Mouse (Mus musculus) forebrain, postnatal 0 days (tissue): ENCODE measurements around the gene Fam102b. TPM values are rescaled to one million over a fixed set of nuclear protein-coding genes. Genes with fewer than 3 reads are reported as not detected.

Experiments used
- ATAC-seq: fragments of 200-750 bp; cut with Nextera tagmentation; 2 replicates; pipeline ENCODE4 v1.8.0; 2017; ENCODE audit warnings: mild to moderate bottlenecking, moderate library complexity
- DNase-seq: peaks from one replicate; pipeline ENCODE4 v3.0.0-alpha.2; 2015
- H3K27ac ChIP-seq: fragments of 300-500 bp; sonication (generic); 2 replicates; pipeline ENCODE4 v1.5.1; 2014; ENCODE audit warnings: low read depth, mild to moderate bottlenecking, antibody characterized with exemption, low read length, moderate library complexity, mixed read lengths
- H3K27me3 ChIP-seq: fragments of 300-500 bp; sonication (generic); 2 replicates; pipeline ENCODE4 v1.6.1; 2014; ENCODE audit warnings: mild to moderate bottlenecking, low read length, mixed read lengths; ENCODE audit not compliant: insufficient read depth
- H3K36me3 ChIP-seq: fragments of 300-500 bp; sonication (generic); 2 replicates; pipeline ENCODE4 v1.6.1; 2014; ENCODE audit warnings: mild to moderate bottlenecking, moderate library complexity; ENCODE audit not compliant: insufficient read depth
- H3K4me1 ChIP-seq: fragments of 300-500 bp; sonication (generic); 2 replicates; pipeline ENCODE4 v1.6.1; 2014; ENCODE audit warnings: antibody characterized with exemption; ENCODE audit not compliant: insufficient read depth
- H3K4me2 ChIP-seq: fragments of 300-500 bp; sonication (generic); 2 replicates; pipeline ENCODE4 v1.6.1; 2014; ENCODE audit warnings: low read depth, mild to moderate bottlenecking, moderate library complexity
- H3K4me3 ChIP-seq: fragments of 300-500 bp; sonication (generic); 2 replicates; pipeline ENCODE4 v1.5.1; 2014; ENCODE audit warnings: low read depth, low read length, mixed read lengths
- H3K9ac ChIP-seq: fragments of 300-500 bp; sonication (generic); 2 replicates; pipeline ENCODE4 v1.6.1; 2014; ENCODE audit warnings: mild to moderate bottlenecking
- H3K9me3 ChIP-seq: fragments of 300-500 bp; sonication (generic); 2 replicates; pipeline ENCODE4 v1.6.1; 2016; ENCODE audit warnings: low read length
- CTCF ChIP-seq: sonication (generic); IDR thresholded peaks from 2 replicates; pipeline ENCODE4 v1.5.1; 2016; ENCODE audit warnings: antibody characterized with exemption, control low read depth, low read depth
- WGBS: fragments of 180-500 bp; shearing (Covaris S2); extraction: QIAGEN DNeasy Blood & Tissue Kit; methylation state at CpG from one replicate; pipeline ENCODE4 v1.1.7; 2014; 5-methylcytosine and 5-hydroxymethylcytosine counted together
- polyA plus RNA-seq: library from polyadenylated mRNA; unstranded; fragments of >200 nt; fragmentation: Nextera tagmentation; extraction: Ambion mirVana; gene quantifications from 2 replicates; pipeline ENCODE4 v1.2.1, GENCODE M21; 2015
- total RNA-seq: library from RNA; depleted of rRNA; stranded (reverse); fragments of >200 nt; gene quantifications from 2 replicates; pipeline ENCODE4 v1.2.3, GENCODE M21; 2014

Fam102b gene
- total and polyA plus RNA-seq, 2 experiments from 2014 or later = 26.8 to 99.9 TPM

DNA sequence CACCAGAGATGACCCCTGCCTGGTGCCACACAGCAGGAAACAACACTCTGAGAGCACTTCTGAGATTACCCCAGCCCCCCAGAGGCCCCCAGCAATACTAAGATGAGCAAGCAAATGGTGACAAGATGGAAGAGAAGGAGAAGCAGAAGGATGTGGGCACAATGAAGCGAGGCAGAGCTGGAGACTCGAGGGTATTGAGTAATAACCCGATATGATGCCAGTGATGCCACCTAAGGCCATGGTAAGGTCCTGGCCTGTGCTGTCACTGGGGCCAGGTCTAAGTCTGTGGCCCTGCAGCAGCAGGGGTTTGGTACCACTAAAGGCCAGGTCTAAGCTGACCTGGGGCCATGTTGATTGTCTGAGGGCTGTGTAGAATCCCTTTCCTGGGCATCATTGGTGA is 19.0 kb upstream of the Fam102b start:
- no peak overlapping the region for H3K9ac ChIP-seq
- no peak for TF ChIP-seq CTCF
- ATAC-seq = no peak
- no peak overlapping the region for H3K4me2 ChIP-seq
- H3K27me3 ChIP-seq = no peaks in the 10 kb centered on the region
- no peak for DNase-seq
- no peak overlapping the region for H3K4me3 ChIP-seq
- no peak overlapping the region for H3K27ac ChIP-seq
- H3K4me1 ChIP-seq = no peaks in the 10 kb centered on the region
- H3K9me3 ChIP-seq = no peaks in the 10 kb centered on the region
- WGBS = 91% methylated on average over 3 of the region's 3 CpGs
- H3K36me3 ChIP-seq = no peaks in the 10 kb centered on the region

DNA sequence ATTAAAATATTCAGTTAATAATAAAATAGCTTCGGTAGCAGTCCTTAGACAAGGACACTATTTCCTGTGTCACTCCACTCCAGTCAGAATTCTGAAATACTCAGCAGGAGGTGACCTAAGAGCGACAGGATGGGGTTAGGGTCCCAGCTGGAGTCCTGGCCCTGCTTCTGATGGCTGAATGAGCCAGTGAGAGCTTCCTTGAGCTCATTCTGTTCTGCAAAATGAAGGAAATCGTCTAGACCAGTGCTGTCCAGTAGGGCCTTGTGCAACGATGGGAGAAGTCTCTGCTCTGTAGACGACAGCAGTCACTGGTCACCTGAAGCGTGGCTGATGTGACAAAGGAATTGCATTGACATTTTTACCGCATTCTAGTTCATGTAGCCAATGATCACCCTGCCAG is 16.0 kb upstream of the Fam102b start:
- Histone ChIP-seq H3K9me3 (no peaks in the 10 kb centered on the region), H3K36me3 (no peaks in the 10 kb centered on the region), H3K4me3 (no peak overlapping the region), H3K27me3 (no peaks in the 10 kb centered on the region), H3K27ac (no peak overlapping the region), H3K4me2 (no peak overlapping the region), H3K4me1 (no peaks in the 10 kb centered on the region), H3K9ac (no peak overlapping the region)
- DNase-seq (no peak), ATAC-seq (no peak)
- WGBS = 49% methylated on average over 7 of the region's 7 CpGs
- no peak for TF ChIP-seq CTCF

DNA sequence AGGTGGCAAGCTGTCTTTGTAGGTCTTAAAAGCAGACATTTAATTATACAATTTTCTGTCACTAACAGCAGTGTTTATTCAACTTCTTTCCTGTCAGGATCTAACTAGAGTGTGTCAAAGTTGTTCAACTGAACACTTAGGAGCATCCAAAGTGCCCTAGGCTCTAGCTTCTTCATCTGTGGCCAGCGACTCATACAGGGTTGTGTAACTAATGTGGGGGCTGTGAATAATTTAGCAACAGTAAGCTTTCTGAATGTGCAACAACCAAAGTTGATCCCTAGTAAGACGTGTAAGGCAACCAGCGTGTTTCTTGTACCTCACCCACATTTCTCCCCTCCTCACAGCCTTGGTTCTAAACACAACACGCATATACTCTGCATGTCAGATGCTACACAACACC is 13.5 kb upstream of the Fam102b start:
- Histone ChIP-seq H3K9ac (no peak overlapping the region), H3K9me3 (no peaks in the 10 kb centered on the region), H3K4me2 (no peak overlapping the region), H3K4me3 (no peak overlapping the region), H3K27ac (no peak overlapping the region), H3K4me1 (no peaks in the 10 kb centered on the region), H3K27me3 (no peaks in the 10 kb centered on the region), H3K36me3 (no peaks in the 10 kb centered on the region)
- ATAC-seq = no peak
- DNase-seq = no peak
- TF ChIP-seq CTCF = no peak
- WGBS = 89% methylated on average over 4 of the region's 4 CpGs

DNA sequence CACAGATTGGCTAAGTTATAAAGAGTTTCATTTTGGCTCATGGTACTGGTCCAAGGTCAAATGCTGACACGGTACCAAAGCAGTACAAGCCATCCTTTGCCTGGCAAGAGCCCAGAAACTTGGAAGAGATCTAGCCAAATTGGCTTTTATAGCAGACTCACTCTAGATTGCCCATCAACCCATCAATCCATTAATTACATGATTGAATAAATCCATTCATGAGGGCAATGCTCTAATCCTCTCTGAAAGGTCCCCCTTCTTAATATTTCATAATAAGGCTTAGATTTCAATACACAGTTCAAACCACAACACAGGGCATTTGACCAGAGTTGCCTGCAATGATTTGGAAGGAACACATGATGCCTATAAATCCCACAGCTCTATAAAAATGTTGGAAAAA is 7.0 kb upstream of the Fam102b start:
- H3K27me3 ChIP-seq = no peaks in the 10 kb centered on the region
- no peak for DNase-seq
- no peak overlapping the region for H3K4me2 ChIP-seq
- H3K4me3 ChIP-seq = no peak overlapping the region
- 8% methylated on average over 1 of the region's 1 CpGs for WGBS
- H3K9ac ChIP-seq = no peak overlapping the region
- no peaks in the 10 kb centered on the region for H3K9me3 ChIP-seq
- ATAC-seq = no peak; the same call in 1 of the 2 replicates
- no peak for TF ChIP-seq CTCF
- H3K36me3 ChIP-seq = no peaks in the 10 kb centered on the region
- no peaks in the 10 kb centered on the region for H3K4me1 ChIP-seq
- no peak overlapping the region for H3K27ac ChIP-seq

DNA sequence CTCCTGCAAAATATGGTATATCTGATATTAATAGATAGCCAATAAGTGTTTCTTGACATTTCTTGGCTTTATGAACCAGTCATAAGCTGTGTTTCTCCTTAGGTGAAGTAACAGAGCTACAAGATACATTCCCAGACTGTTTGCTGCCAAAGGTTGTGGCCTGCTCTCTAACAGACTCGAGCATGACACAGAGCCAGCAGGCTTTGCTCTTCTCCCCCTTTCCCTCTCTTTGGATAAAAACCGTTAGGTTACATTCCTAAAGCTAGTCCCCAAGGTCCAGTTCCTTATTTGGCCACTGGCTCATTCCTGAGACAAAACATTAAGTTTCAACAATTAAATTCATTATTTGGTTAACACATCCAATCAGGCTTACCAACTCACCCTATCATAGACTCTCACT is 4.9 kb upstream of the Fam102b start:
- DNase-seq (no peak), ATAC-seq (no peak)
- Histone ChIP-seq H3K4me1 (no peaks in the 10 kb centered on the region), H3K4me2 (no peak overlapping the region), H3K36me3 (no peaks in the 10 kb centered on the region), H3K4me3 (no peak overlapping the region), H3K27me3 (no peaks in the 10 kb centered on the region), H3K9me3 (no peaks in the 10 kb centered on the region), H3K27ac (no peak overlapping the region), H3K9ac (no peak overlapping the region)
- TF ChIP-seq CTCF = no peak
- WGBS = 66% methylated on average over 2 of the region's 2 CpGs

GRCm38 (mm10) chr3:109031626-109032025 is 4.2 kb upstream of the Fam102b start:
- DNase-seq (no peak), ATAC-seq (no peak)
- H3K27ac ChIP-seq = no peak overlapping the region
- no peak for TF ChIP-seq CTCF
- no peaks in the 10 kb centered on the region for H3K9me3 ChIP-seq
- no peaks in the 10 kb centered on the region for H3K27me3 ChIP-seq
- no peak overlapping the region for H3K9ac ChIP-seq
- 90% methylated on average over 3 of the region's 3 CpGs for WGBS
- no peaks in the 10 kb centered on the region for H3K4me1 ChIP-seq
- H3K4me3 ChIP-seq = no peak overlapping the region
- H3K36me3 ChIP-seq = no peaks in the 10 kb centered on the region
- no peak overlapping the region for H3K4me2 ChIP-seq

- H3K4me3 ChIP-seq = no peak overlapping the region
- TF ChIP-seq CTCF = no peak
- no peak overlapping the region for H3K9ac ChIP-seq
- no peaks in the 10 kb centered on the region for H3K27me3 ChIP-seq
- H3K36me3 ChIP-seq = no peaks in the 10 kb centered on the region
- no peak overlapping the region for H3K4me2 ChIP-seq
- 0 out of 2 replicates have a peak, but pooled peaks cover 2% of the 10 kb centered on the region for H3K4me1 ChIP-seq
- WGBS = 31% methylated on average over 6 of the region's 6 CpGs
- DNase-seq (no peak), ATAC-seq (no peak)
- no peak overlapping the region for H3K27ac ChIP-seq
- H3K9me3 ChIP-seq = no peaks in the 10 kb centered on the region
These were observed 3.4 kb upstream of the Fam102b start for GRCm38 (mm10) chr3:109030817-109031216.

DNA sequence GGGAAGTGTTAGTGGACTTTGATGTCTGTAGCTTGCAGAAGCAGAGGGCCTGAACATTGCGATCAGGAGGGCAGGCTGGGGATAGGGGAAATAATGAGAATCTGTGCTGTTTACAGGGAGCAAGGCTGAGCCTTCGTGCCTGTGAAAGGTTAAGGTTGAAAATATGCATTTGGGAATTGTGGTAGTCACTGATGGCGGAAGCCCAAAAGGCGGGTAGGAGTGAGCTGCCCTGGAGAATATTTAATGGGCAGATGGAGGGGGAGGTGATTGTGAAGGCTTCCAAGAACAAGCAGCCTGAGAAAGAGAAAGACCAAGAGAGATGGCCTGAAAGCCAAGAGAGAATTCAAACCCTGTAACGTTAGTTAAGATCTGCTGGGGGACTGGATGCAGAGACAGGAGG is 2.3 kb upstream of the Fam102b start:
- H3K9me3 ChIP-seq = no peaks in the 10 kb centered on the region
- 0 out of 2 replicates have a peak, but pooled peaks cover 6% of the 10 kb centered on the region for H3K4me1 ChIP-seq
- no peaks in the 10 kb centered on the region for H3K27me3 ChIP-seq
- H3K4me2 ChIP-seq = no peak overlapping the region
- no peak overlapping the region for H3K4me3 ChIP-seq
- no peak overlapping the region for H3K9ac ChIP-seq
- no peak for TF ChIP-seq CTCF
- ATAC-seq (no peak), DNase-seq (no peak)
- WGBS = 61% methylated on average over 5 of the region's 5 CpGs
- no peaks in the 10 kb centered on the region for H3K36me3 ChIP-seq
- H3K27ac ChIP-seq = no peak overlapping the region
